Mouse (Mus musculus) erythroid progenitor cell, adult 5-6 weeks (primary cell): Measurements from ENCODE around the gene Amdhd2. TPM values are rescaled to one million over a fixed set of nuclear protein-coding genes. Genes with fewer than 3 reads are reported as not detected.

Experiments
- ATAC-seq: replicated peaks from 2 replicates; pipeline ENCODE4 v1.8.0; 2016; ENCODE audit warnings: moderate number of reproducible peaks, mild to moderate bottlenecking, moderate TSS enrichment, inconsistent platforms; ENCODE audit not compliant: poor library complexity, low FRiP score, severe bottlenecking
- total RNA-seq, 2 experiments: library from RNA; stranded (forward) in 1 of 2; stranded (reverse) in 1 of 2; fragments of 150-400 nt in 1 of 2; fragments of 186-747, 209-891 nt in 1 of 2; gene quantifications; 2 replicates each; pipeline versions ENCODE4 v1.2.3 to v1.2.4; 2015 to 2017; ENCODE audit warnings: low replicate concordance in 2 of 2

Gene Amdhd2
- total RNA-seq, 2 experiments from 2014 or later = 9.8 to 20.5 TPM

DNA sequence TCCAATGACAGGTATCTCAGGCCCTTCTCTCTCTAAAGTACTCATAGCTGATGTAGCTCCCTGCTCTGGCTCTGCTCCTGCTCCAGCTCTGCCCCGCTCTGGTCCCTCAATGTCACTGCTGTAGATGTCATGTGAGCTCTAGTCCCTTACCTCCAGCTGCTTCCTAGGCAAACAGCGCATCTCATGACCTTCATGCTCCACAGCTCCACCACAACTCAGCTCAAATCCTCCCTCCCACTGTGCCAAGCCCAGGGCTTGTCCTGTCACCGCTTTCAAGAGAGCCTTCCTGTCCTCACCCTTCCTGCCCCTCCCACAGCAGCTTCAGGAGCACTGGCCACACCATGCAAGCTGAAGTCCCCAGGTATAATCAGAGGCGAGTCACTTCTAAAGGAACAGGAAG lies 36.2 kb upstream of the Amdhd2 start:
- ATAC-seq = no peak

DNA sequence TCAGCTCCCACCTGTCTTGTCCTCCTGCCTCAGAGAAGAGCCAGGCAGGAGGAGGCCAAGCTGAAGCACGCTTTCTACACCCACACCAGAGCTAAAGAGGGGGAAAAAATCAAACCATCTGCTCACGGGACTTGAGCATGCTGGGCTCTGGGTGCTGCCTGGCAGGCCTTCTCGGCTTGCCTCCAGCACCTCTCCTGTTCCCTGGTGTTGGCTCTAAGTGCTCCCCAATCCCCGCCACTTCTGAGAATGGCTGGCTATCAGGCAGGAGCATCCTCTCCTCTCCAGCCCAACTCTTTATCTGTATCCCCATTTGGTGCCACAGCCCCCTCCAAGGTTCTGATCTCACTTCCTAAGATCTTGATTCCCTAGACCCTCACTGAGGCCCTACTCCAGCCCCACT lies 35.7 kb upstream of the Amdhd2 start:
- ATAC-seq = no peak

DNA sequence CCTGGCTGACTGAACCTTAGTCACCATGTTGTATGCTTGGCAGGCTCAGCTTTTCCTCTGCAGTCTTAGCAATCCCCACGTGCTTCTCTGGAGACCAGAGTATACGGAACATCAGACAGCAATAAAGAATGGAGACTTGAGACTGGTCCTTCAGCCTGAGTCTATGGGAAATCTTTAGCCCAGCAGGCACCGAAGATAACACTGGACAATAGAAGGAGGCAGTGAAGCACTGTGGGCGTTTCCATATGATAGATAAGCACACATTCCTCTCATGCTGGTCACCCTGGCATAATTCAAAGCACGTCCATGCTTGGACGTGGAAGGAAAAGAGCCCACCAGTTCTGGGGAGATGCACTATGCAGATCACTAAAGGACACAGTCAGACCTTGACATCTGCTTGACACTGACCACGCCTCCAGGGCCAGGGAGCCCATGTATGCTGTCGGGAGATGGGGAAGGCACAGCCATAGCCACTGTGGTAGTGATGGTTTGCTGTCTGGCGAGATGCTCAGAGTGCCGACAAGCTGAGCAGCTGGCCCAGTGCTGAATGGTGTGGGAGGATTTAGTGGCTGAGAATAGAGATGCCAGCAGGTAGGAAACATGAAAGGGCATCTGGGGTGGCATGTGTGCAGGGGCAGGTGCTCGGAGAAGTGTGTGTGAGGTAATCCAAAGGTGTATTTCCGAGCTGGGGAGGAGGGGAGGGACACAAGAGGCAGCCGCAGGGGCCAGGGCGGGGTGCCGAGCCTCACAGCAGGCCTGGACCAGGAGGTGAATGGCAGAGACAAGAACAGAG lies 33.7 kb upstream of the Amdhd2 start:
- ATAC-seq = no peak

GRCm38 (mm10) chr17:24195349-24195748 lies 31.8 kb upstream of the Amdhd2 start:
- no peak for ATAC-seq

DNA sequence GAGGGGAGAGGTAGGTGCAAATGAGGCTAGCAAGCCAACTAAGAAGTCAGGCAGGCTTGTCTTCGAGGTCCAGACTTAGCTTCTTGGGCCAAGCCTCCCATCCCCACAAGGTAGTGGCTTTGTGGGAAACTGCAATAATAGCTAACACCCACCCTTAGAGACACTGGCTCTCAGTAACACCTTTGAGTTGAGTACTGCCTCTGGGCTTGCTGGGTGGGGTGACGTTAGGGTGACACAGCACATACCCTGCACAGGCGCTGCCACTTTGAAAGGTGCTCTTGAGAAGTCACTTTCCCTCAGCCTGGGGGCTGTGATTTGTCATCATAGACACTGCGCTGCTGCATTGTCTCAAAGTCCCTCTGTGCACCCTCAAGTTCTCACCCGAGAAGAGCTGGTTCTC lies 30.2 kb upstream of the Amdhd2 start:
- peak; percentile 74 for ATAC-seq

DNA sequence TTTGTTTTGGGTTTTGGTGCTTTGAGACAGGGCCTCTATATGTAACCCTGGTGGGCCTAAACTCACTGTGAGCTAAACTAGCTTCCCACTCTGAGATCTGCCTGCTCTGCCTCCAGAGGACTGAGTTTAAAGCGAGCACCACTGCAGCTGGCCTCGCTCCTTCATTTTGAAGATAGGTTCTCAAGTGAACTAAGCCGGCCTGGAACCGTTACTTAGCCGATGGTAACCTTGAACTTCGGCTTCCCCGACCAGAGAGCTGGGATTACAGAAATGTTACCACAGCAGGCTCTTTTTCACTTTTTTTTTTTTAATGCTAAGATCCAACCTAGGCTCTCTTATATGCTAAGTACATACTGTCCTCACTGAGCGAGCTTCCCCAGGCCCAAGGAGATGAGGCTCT lies 29.7 kb upstream of the Amdhd2 start:
- no peak for ATAC-seq

- no peak for ATAC-seq
Measured at GRCm38 (mm10) chr17:24192848-24193247, 29.3 kb upstream of the Amdhd2 start.

- ATAC-seq = no peak
Measured at GRCm38 (mm10) chr17:24191481-24191880, 27.9 kb upstream of the Amdhd2 start.

DNA sequence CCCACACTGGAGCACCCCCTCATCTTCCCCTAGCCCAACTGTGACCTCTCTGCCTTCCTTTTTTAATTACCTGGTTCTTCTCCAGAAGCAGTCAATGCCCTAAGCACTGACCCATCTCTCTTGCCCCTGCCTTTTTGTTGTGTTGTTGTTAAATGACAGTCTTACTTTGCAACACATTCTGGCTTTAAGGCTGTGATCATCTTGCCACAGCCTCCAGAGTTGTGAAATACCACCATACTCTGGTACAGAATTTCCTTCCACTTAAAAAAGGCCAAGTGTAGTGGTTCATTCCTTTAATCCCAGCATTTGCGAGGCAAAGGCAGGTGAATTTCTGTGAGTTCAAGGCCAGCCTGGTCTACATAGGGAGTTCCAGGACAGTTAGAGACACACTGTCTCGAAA lies 27.4 kb upstream of the Amdhd2 start:
- ATAC-seq = no peak

GRCm38 (mm10) chr17:24174259-24174658 lies 10.7 kb upstream of the Amdhd2 start:
- no peak for ATAC-seq

DNA sequence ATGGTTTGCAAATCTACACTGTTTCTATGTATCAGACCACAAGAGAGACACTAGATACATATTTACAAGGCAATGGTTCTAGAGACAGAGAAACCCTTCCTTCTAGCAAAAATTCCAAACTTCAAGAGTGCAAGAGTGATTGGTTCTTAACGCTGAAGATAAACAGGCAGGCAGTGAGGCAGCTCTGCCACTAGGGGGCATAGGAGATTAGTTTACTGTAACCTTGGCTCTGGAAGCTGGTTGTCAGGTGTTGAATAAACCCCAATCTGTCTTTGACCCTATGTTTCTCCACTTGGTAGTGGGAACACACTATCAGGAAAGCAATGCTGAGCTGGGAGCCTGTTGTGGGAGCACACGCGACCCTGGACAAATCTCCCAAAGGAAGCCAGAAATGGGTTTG lies 9.9 kb upstream of the Amdhd2 start:
- peak; percentile 54; the same call in 1 of the 2 replicates for ATAC-seq

GRCm38 (mm10) chr17:24171738-24172137 lies 8.2 kb upstream of the Amdhd2 start:
- ATAC-seq = no peak

- ATAC-seq = no peak
Measured at GRCm38 (mm10) chr17:24170729-24171128, 7.2 kb upstream of the Amdhd2 start.

DNA sequence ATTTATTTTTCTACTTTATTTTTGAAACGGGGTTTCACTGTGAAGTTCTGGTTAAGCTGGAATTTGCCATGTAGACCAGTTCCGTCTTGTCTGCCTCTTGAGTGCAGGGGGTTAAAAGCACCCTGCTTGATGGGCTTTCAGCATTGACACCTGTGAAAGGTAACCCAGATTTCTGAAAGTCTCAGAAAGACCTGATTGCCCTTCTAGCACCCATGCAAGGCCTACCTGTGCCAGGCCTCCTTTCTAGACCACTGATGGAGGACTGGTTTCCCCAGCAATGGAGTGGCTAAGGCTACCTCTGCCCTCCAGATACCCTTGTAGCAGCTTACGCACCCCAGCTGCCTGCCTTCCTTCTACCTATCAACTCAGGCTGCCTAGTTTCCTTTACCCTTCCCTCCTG lies 6.6 kb upstream of the Amdhd2 start:
- ATAC-seq = no peak

GRCm38 (mm10) chr17:24169317-24170065 lies 5.9 kb upstream of the Amdhd2 start, which contains the start of gene Atp6v0c:
Gene Atp6v0c, minus strand, starts transcription at chr17:24169702.
- peak; percentile 85 for ATAC-seq

- peak; percentile 48 for ATAC-seq
Measured at GRCm38 (mm10) chr17:24168590-24169277, 5.2 kb upstream of the Amdhd2 start.

DNA sequence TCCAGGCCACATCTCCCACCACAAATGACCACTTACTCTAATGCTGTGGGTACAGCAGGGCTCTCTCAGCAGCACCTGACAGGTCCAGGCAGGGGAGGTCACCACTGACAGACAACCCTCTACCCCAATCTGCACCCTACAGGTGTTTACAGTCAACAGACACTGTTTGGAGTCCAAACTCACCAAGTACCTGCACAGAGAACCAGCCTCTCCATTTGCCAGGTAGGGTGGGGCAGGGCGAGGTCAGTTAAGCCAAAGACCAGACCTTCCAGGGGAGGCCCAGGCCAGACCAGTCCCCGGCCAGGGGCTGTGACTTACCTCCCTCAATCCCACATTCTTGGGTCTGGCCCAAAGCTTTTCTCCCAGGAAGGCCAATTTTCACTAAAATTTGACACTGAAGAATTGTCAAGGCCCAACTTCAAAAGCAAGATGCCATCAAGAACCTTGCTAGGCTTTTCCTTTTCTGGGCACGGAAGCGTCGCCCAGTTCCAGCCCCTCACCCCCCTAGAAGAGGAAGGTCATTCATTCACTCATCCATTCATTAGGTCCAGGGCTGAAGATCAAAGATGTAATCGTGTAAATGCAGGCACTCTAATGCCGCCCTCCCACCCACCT lies 4.4 kb upstream of the Amdhd2 start:
- no peak for ATAC-seq

- ATAC-seq = no peak
Measured at GRCm38 (mm10) chr17:24167120-24167519, 3.6 kb upstream of the Amdhd2 start.

GRCm38 (mm10) chr17:24164566-24165259 lies 1.1 kb upstream of the Amdhd2 start:
- no peak for ATAC-seq
